Mouse (Mus musculus): ENCODE measurements around the gene Wwox. TPM values are rescaled to one million over a fixed set of nuclear protein-coding genes. Genes with fewer than 3 reads are reported as not detected.

The Wwox gene
- polyA plus RNA-seq, 1 experiment from 2014 or later = 12.9 TPM

GRCm38 (mm10) chr8:114507404-114507803, 67.9 kb downstream of the Wwox start:
- Histone ChIP-seq H3K36me3 (ENCODE audit: control insufficient read depth, insufficient read depth, low read length) (no peaks in the 10 kb centered on the region), H3K27me3 (ENCODE audit: control insufficient read depth, insufficient read depth, low read length) (no peaks in the 10 kb centered on the region), H3K27ac (replicated peaks; ENCODE audit: low read depth, low read length) (no peak overlapping the region), H3K4me3 (replicated peaks; ENCODE audit: low read depth, low read length) (no peak overlapping the region), H3K9ac (replicated peaks; ENCODE audit: low read length) (no peak overlapping the region), H3K4me2 (ENCODE audit: low read length) (no peak overlapping the region), H3K4me1 (ENCODE audit: control insufficient read depth, insufficient read depth, low read length) (peaks cover 25% of the 10 kb centered on the region), H3K9me3 (ENCODE audit: control insufficient read depth, low read length) (no peaks in the 10 kb centered on the region)
- ATAC-seq (ENCODE audit: low FRiP score, low TSS enrichment) (no peak), DNase-seq (no peak)
- WGBS = 40% methylated on average over 7 of the region's 7 CpGs

GRCm38 (mm10) chr8:114510226-114510625, 70.8 kb downstream of the Wwox start:
- H3K9me3 ChIP-seq (ENCODE audit: control insufficient read depth, low read length) = no peaks in the 10 kb centered on the region
- no peak overlapping the region for H3K9ac ChIP-seq (replicated peaks; ENCODE audit: low read length)
- H3K4me3 ChIP-seq (replicated peaks; ENCODE audit: low read depth, low read length) = no peak overlapping the region
- 69% methylated on average over 1 of the region's 1 CpGs for WGBS
- H3K4me2 ChIP-seq (ENCODE audit: low read length) = no peak overlapping the region
- no peaks in the 10 kb centered on the region for H3K36me3 ChIP-seq (ENCODE audit: control insufficient read depth, insufficient read depth, low read length)
- no peak overlapping the region for H3K27ac ChIP-seq (replicated peaks; ENCODE audit: low read depth, low read length)
- no peak for DNase-seq
- H3K4me1 ChIP-seq (ENCODE audit: control insufficient read depth, insufficient read depth, low read length) = peaks cover 16% of the 10 kb centered on the region; the same call in 1 of the 2 replicates
- no peak for ATAC-seq (ENCODE audit: low FRiP score, low TSS enrichment)
- no peaks in the 10 kb centered on the region for H3K27me3 ChIP-seq (ENCODE audit: control insufficient read depth, insufficient read depth, low read length)

GRCm38 (mm10) chr8:114512075-114512935, 72.8 kb downstream of the Wwox start:
- no peaks in the 10 kb centered on the region for H3K9me3 ChIP-seq (ENCODE audit: control insufficient read depth, low read length)
- H3K4me3 ChIP-seq (replicated peaks; ENCODE audit: low read depth, low read length) = no peak overlapping the region
- H3K4me1 ChIP-seq (ENCODE audit: control insufficient read depth, insufficient read depth, low read length) = 0 out of 2 replicates have a peak, but pooled peaks cover 7% of the 10 kb centered on the region
- H3K4me2 ChIP-seq (ENCODE audit: low read length) = no peak overlapping the region
- no peak overlapping the region for H3K27ac ChIP-seq (replicated peaks; ENCODE audit: low read depth, low read length)
- H3K27me3 ChIP-seq (ENCODE audit: control insufficient read depth, insufficient read depth, low read length) = no peaks in the 10 kb centered on the region
- ATAC-seq (ENCODE audit: low FRiP score, low TSS enrichment) (no peak), DNase-seq (no peak)
- H3K36me3 ChIP-seq (ENCODE audit: control insufficient read depth, insufficient read depth, low read length) = no peaks in the 10 kb centered on the region
- H3K9ac ChIP-seq (replicated peaks; ENCODE audit: low read length) = no peak overlapping the region
- 82% methylated on average over 26 of the region's 26 CpGs for WGBS

GRCm38 (mm10) chr8:114514692-114515091, 75.2 kb downstream of the Wwox start:
- Histone ChIP-seq H3K4me1 (ENCODE audit: control insufficient read depth, insufficient read depth, low read length) (0 out of 2 replicates have a peak, but pooled peaks cover 7% of the 10 kb centered on the region), H3K36me3 (ENCODE audit: control insufficient read depth, insufficient read depth, low read length) (no peaks in the 10 kb centered on the region), H3K9ac (replicated peaks; ENCODE audit: low read length) (no peak overlapping the region), H3K27me3 (ENCODE audit: control insufficient read depth, insufficient read depth, low read length) (no peaks in the 10 kb centered on the region), H3K27ac (replicated peaks; ENCODE audit: low read depth, low read length) (no peak overlapping the region), H3K4me3 (replicated peaks; ENCODE audit: low read depth, low read length) (no peak overlapping the region), H3K9me3 (ENCODE audit: control insufficient read depth, low read length) (no peaks in the 10 kb centered on the region), H3K4me2 (ENCODE audit: low read length) (no peak overlapping the region)
- peak; percentile 71 for DNase-seq
- no peak for ATAC-seq (ENCODE audit: low FRiP score, low TSS enrichment)
- WGBS = 36% methylated on average over 11 of the region's 11 CpGs

- no peak for ATAC-seq (ENCODE audit: low FRiP score, low TSS enrichment)
- peaks cover 19% of the 10 kb centered on the region for H3K4me1 ChIP-seq (ENCODE audit: control insufficient read depth, insufficient read depth, low read length)
- no peak overlapping the region for H3K9ac ChIP-seq (replicated peaks; ENCODE audit: low read length)
- no peaks in the 10 kb centered on the region for H3K9me3 ChIP-seq (ENCODE audit: control insufficient read depth, low read length)
- no peaks in the 10 kb centered on the region for H3K36me3 ChIP-seq (ENCODE audit: control insufficient read depth, insufficient read depth, low read length)
- DNase-seq = no peak
- no peak overlapping the region for H3K4me2 ChIP-seq (ENCODE audit: low read length)
- H3K4me3 ChIP-seq (replicated peaks; ENCODE audit: low read depth, low read length) = no peak overlapping the region
- 74% methylated on average over 2 of the region's 2 CpGs for WGBS
- H3K27me3 ChIP-seq (ENCODE audit: control insufficient read depth, insufficient read depth, low read length) = no peaks in the 10 kb centered on the region
- no peak overlapping the region for H3K27ac ChIP-seq (replicated peaks; ENCODE audit: low read depth, low read length)
Measured at GRCm38 (mm10) chr8:114523061-114523460, 83.6 kb downstream of the Wwox start.

GRCm38 (mm10) chr8:114526626-114527267, 87.3 kb downstream of the Wwox start:
- Histone ChIP-seq H3K9me3 (ENCODE audit: control insufficient read depth, low read length) (no peaks in the 10 kb centered on the region), H3K4me1 (ENCODE audit: control insufficient read depth, insufficient read depth, low read length) (peaks cover 28% of the 10 kb centered on the region), H3K36me3 (ENCODE audit: control insufficient read depth, insufficient read depth, low read length) (no peaks in the 10 kb centered on the region), H3K27me3 (ENCODE audit: control insufficient read depth, insufficient read depth, low read length) (no peaks in the 10 kb centered on the region), H3K4me2 (ENCODE audit: low read length) (no peak overlapping the region), H3K27ac (replicated peaks; ENCODE audit: low read depth, low read length) (peak overlapping the region; percentile 60), H3K9ac (replicated peaks; ENCODE audit: low read length) (no peak overlapping the region), H3K4me3 (replicated peaks; ENCODE audit: low read depth, low read length) (no peak overlapping the region)
- ATAC-seq (ENCODE audit: low FRiP score, low TSS enrichment) (no peak), DNase-seq (no peak)
- WGBS = 76% methylated on average over 15 of the region's 15 CpGs

- ATAC-seq (ENCODE audit: low FRiP score, low TSS enrichment) (no peak), DNase-seq (peak; percentile 71)
- Histone ChIP-seq H3K4me2 (ENCODE audit: low read length) (peak overlapping the region; percentile 27), H3K27me3 (ENCODE audit: control insufficient read depth, insufficient read depth, low read length) (no peaks in the 10 kb centered on the region), H3K36me3 (ENCODE audit: control insufficient read depth, insufficient read depth, low read length) (no peaks in the 10 kb centered on the region), H3K4me3 (replicated peaks; ENCODE audit: low read depth, low read length) (no peak overlapping the region), H3K9me3 (ENCODE audit: control insufficient read depth, low read length) (no peaks in the 10 kb centered on the region), H3K9ac (replicated peaks; ENCODE audit: low read length) (no peak overlapping the region), H3K4me1 (ENCODE audit: control insufficient read depth, insufficient read depth, low read length) (peaks cover 29% of the 10 kb centered on the region), H3K27ac (replicated peaks; ENCODE audit: low read depth, low read length) (peak overlapping the region; percentile 63)
- WGBS = 29% methylated on average over 12 of the region's 12 CpGs
Measured at GRCm38 (mm10) chr8:114527648-114528221, 88.3 kb downstream of the Wwox start.

- H3K9me3 ChIP-seq (ENCODE audit: control insufficient read depth, low read length) = no peaks in the 10 kb centered on the region
- H3K36me3 ChIP-seq (ENCODE audit: control insufficient read depth, insufficient read depth, low read length) = no peaks in the 10 kb centered on the region
- no peak for DNase-seq
- H3K4me3 ChIP-seq (replicated peaks; ENCODE audit: low read depth, low read length) = no peak overlapping the region
- H3K9ac ChIP-seq (replicated peaks; ENCODE audit: low read length) = no peak overlapping the region
- no peak overlapping the region for H3K27ac ChIP-seq (replicated peaks; ENCODE audit: low read depth, low read length)
- no peak for ATAC-seq (ENCODE audit: low FRiP score, low TSS enrichment)
- H3K27me3 ChIP-seq (ENCODE audit: control insufficient read depth, insufficient read depth, low read length) = no peaks in the 10 kb centered on the region
- WGBS = 84% methylated on average over 10 of the region's 10 CpGs
- no peak overlapping the region for H3K4me2 ChIP-seq (ENCODE audit: low read length)
- peaks cover 29% of the 10 kb centered on the region for H3K4me1 ChIP-seq (ENCODE audit: control insufficient read depth, insufficient read depth, low read length)
Measured at GRCm38 (mm10) chr8:114529581-114529980, 90.1 kb downstream of the Wwox start.
